Mouse (Mus musculus) liver, postnatal 0 days (tissue): ENCODE measurements at regions not wholly inside any gene's neighbourhood (a gene's known extent, or its start where the extent isn't known, plus 50 kb on each side); places are given as distances from the start of the nearest gene placed in this dataset.

Experiments
- CTCF ChIP-seq: sonication (generic); IDR thresholded peaks from 2 replicates; pipeline ENCODE4 v1.5.1; 2016; ENCODE audit warnings: antibody characterized with exemption, low read depth
- EP300 ChIP-seq: IDR thresholded peaks from 2 replicates; pipeline ENCODE4 v1.6.1; 2016; ENCODE audit warnings: antibody characterized with exemption, low read depth, mild to moderate bottlenecking

- TF ChIP-seq CTCF, result no peak
- no peak for TF ChIP-seq EP300
Observed at GRCm38 (mm10) chr16:78456345-78456744, 79.4 kb upstream of the Btg3 start.
